Mouse (Mus musculus) testis, adult 2 months (tissue): Measurements from ENCODE around the gene Stat4. TPM values are rescaled to one million over a fixed set of nuclear protein-coding genes. Genes with fewer than 3 reads are reported as not detected.

ENCODE experiments used
- H3K27ac ChIP-seq: fragments of 200-500 bp; 2 replicates; pipeline ENCODE4 v1.5.1; 2012; ENCODE audit warnings: low read depth, low read length; ENCODE audit not compliant: control insufficient read depth, insufficient read depth
- H3K27me3 ChIP-seq: fragments of 200-500 bp; 2 replicates; pipeline ENCODE4 v1.6.1; 2012; ENCODE audit warnings: mild to moderate bottlenecking, low read length, moderate library complexity; ENCODE audit not compliant: control insufficient read depth, insufficient read depth
- H3K36me3 ChIP-seq: fragments of 200-500 bp; 2 replicates; pipeline ENCODE4 v1.6.1; 2012; ENCODE audit warnings: mild to moderate bottlenecking, low read length; ENCODE audit not compliant: control insufficient read depth, insufficient read depth
- H3K4me1 ChIP-seq: fragments of 200-500 bp; 2 replicates; pipeline ENCODE4 v1.6.1; 2012; ENCODE audit warnings: low read length; ENCODE audit not compliant: control insufficient read depth, insufficient read depth
- H3K4me3 ChIP-seq: fragments of 200-500 bp; 2 replicates; pipeline ENCODE4 v1.5.1; 2012; ENCODE audit warnings: low read depth, mild to moderate bottlenecking, low read length, moderate library complexity, mixed read lengths; ENCODE audit not compliant: control insufficient read depth
- CTCF ChIP-seq: fragments of 200-500 bp; IDR thresholded peaks from 2 replicates; pipeline ENCODE4 v1.5.1; 2012; ENCODE audit warnings: low read depth, mild to moderate bottlenecking, inconsistent platforms, low read length, moderate library complexity; ENCODE audit not compliant: control insufficient read depth, insufficient read depth, insufficient replicate concordance
- POLR2A ChIP-seq: fragments of 200-500 bp; IDR thresholded peaks from 2 replicates; pipeline ENCODE4 v1.6.1; 2012; ENCODE audit warnings: low read depth, mild to moderate bottlenecking, inconsistent platforms, low read length, moderate library complexity; ENCODE audit not compliant: control insufficient read depth
- polyA plus RNA-seq: library from polyadenylated mRNA; depleted of rRNA; stranded (reverse); fragments of >200 nt; gene quantifications from 2 replicates; pipeline ENCODE4 v1.2.3, GENCODE M21; 2012; rRNA removed

The Stat4 gene
- polyA plus RNA-seq, result 171 and 193 TPM in 2 replicates

- no peaks in the 10 kb centered on the region for H3K4me1 ChIP-seq
- TF ChIP-seq CTCF, result no peak
- no peaks in the 10 kb centered on the region for H3K36me3 ChIP-seq
- H3K27me3 ChIP-seq, result no peaks in the 10 kb centered on the region
- peak within 1 kb of the TSS; percentile 17; the same call in 1 of the 2 replicates for H3K27ac ChIP-seq
- H3K4me3 ChIP-seq, result peak within 1 kb of the TSS; percentile 70
Measured at GRCm38 (mm10) chr1:51986848-51987247, at the start of gene Stat4. Gene Stat4 (plus strand): TSS chr1:51987148.

DNA sequence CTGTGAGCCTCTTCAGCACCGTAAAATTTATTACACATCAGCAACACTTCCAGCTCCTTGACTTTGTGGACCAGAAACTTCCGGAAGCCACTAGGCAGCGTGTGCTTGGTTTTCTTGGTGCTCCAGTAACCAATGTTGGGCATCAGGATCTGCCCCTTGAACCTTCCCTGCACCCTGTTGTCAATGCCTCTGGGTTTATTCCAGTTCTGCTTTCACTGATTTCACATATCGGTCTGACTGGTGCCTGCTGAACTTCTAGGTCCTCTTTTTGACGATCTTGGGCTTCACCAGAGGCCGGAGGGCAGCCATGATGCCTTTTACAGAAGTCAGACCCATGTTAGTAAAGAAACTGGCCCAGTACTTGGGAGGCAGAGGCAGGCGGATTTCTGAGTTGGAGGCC lies 48.6 kb upstream of the Stat4 start:
- H3K4me3 ChIP-seq, result no peak overlapping the region
- peaks cover 2% of the 10 kb centered on the region for H3K4me1 ChIP-seq
- H3K27ac ChIP-seq, result no peak overlapping the region
- TF ChIP-seq CTCF, result no peak
- no peak for TF ChIP-seq POLR2A
- no peaks in the 10 kb centered on the region for H3K36me3 ChIP-seq
- no peaks in the 10 kb centered on the region for H3K27me3 ChIP-seq

GRCm38 (mm10) chr1:51944755-51945154 lies 42.2 kb upstream of the Stat4 start:
- H3K4me3 ChIP-seq, result no peak overlapping the region
- H3K36me3 ChIP-seq, result no peaks in the 10 kb centered on the region
- no peak for TF ChIP-seq CTCF
- TF ChIP-seq POLR2A, result no peak
- peaks cover 2% of the 10 kb centered on the region for H3K4me1 ChIP-seq
- H3K27ac ChIP-seq, result no peak overlapping the region
- H3K27me3 ChIP-seq, result no peaks in the 10 kb centered on the region

DNA sequence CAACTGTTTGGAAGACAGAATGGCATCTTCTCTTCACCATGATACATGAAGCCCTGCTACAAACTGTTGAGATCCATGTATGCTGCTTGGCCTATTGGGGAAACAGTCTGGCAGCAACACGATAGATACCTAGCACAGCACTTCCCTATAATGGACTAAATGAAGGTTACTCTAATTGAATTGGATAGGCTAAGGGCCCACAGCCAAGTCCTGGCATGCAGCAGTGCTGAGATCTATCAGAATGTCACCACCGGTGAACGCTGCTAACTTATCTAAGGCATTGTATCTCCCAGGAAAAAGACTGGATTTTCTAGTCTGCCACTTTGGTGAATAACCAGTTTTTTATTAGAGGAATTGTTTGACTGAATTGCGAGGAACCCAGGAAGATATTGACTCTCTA lies 39.8 kb upstream of the Stat4 start:
- Histone ChIP-seq H3K27ac (no peak overlapping the region), H3K4me1 (no peaks in the 10 kb centered on the region), H3K4me3 (no peak overlapping the region), H3K36me3 (no peaks in the 10 kb centered on the region), H3K27me3 (no peaks in the 10 kb centered on the region)
- TF ChIP-seq CTCF (no peak), POLR2A (no peak)

DNA sequence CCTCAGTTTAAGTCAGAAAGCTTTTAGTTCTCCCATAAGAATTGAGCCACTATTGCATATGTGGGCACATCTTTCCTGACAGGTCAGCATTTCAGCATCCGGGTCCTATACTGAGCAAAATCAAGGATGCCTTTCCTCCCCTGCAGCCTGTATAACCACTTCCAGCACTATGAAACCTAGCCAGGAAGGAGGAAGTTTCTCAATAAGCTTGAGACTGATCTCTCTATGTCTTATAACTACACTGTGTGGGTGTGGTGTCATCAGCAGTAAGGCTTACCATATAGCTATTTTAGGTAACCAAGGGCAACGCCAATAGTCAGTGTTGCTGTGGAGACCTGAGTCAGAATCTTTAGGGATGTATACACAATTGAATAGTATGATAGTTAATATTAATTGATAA lies 22.3 kb upstream of the Stat4 start:
- TF ChIP-seq CTCF (no peak), POLR2A (no peak)
- no peaks in the 10 kb centered on the region for H3K27me3 ChIP-seq
- no peaks in the 10 kb centered on the region for H3K4me1 ChIP-seq
- no peaks in the 10 kb centered on the region for H3K36me3 ChIP-seq
- H3K27ac ChIP-seq, result no peak overlapping the region
- no peak overlapping the region for H3K4me3 ChIP-seq

DNA sequence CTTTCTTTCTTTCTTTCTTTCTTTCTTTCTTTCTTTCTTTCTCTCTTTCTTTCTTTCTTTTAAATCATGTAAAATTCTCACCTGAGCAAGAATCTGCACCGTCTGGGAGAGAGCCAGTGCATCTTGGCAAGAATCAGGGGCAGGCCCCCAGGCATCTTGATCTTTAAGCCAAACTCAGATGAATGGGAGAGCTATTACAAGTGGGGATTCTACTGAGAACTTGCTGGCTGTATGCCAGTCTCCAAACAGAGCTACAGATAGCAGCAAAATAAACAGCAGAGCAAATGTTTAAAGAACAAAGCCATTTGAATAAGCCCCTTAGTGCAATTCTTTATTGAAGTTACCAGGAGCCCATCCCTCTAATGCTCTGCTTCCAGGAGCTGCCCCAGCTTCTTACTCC lies 18.0 kb upstream of the Stat4 start:
- Histone ChIP-seq H3K27me3 (no peaks in the 10 kb centered on the region), H3K4me1 (no peaks in the 10 kb centered on the region), H3K36me3 (no peaks in the 10 kb centered on the region), H3K4me3 (no peak overlapping the region), H3K27ac (no peak overlapping the region)
- TF ChIP-seq POLR2A, result no peak
- no peak for TF ChIP-seq CTCF

DNA sequence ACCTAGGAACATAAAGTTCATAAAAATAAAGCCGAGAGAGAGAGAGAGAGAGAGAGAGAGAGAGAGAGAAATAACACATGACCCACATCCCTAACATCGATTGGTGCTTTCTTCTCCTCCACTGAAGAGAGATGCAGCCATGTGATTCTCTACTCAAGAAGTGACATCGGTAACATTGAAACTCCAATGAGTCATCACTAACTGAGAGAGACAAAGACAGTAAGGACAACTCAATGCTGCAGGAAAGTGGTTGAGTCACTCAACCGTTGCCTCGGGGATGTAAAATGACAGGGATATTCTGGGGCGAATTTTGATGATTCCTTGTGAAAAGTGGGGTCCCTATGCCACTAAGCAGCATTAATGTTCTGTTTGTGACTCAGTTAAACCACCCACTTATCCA lies 16.8 kb upstream of the Stat4 start:
- H3K27ac ChIP-seq, result no peak overlapping the region
- TF ChIP-seq CTCF (no peak), POLR2A (no peak)
- H3K36me3 ChIP-seq, result no peaks in the 10 kb centered on the region
- no peaks in the 10 kb centered on the region for H3K27me3 ChIP-seq
- no peak overlapping the region for H3K4me3 ChIP-seq
- H3K4me1 ChIP-seq, result no peaks in the 10 kb centered on the region

DNA sequence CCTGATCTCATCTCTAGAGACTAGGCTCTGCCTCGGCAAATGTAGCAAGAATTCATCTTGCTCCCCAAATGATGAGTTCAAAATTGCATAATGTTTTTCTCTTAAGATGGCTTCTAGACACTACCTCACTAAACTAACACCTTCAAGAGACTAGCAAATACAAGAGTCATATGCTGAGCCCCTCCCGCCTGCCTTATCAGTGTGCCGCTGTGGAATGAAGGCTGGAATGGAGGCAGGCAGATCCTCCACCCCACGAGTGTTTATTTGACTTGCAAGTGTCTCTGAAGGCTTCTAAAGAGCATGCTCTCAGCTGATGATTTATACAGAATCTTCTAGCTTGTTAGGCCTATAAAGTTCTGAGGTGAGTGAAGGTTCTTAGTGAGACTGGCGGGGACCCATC lies 11.4 kb upstream of the Stat4 start:
- Histone ChIP-seq H3K27ac (no peak overlapping the region), H3K4me1 (no peaks in the 10 kb centered on the region), H3K36me3 (no peaks in the 10 kb centered on the region), H3K27me3 (no peaks in the 10 kb centered on the region), H3K4me3 (no peak overlapping the region)
- TF ChIP-seq POLR2A, result no peak
- TF ChIP-seq CTCF, result no peak
